Mouse (Mus musculus): ENCODE data around the gene Ankrd13d.
A peak's percentile ranks its signal among the peaks of the same experiment; 100 is the strongest.

The Ankrd13d gene

DNA sequence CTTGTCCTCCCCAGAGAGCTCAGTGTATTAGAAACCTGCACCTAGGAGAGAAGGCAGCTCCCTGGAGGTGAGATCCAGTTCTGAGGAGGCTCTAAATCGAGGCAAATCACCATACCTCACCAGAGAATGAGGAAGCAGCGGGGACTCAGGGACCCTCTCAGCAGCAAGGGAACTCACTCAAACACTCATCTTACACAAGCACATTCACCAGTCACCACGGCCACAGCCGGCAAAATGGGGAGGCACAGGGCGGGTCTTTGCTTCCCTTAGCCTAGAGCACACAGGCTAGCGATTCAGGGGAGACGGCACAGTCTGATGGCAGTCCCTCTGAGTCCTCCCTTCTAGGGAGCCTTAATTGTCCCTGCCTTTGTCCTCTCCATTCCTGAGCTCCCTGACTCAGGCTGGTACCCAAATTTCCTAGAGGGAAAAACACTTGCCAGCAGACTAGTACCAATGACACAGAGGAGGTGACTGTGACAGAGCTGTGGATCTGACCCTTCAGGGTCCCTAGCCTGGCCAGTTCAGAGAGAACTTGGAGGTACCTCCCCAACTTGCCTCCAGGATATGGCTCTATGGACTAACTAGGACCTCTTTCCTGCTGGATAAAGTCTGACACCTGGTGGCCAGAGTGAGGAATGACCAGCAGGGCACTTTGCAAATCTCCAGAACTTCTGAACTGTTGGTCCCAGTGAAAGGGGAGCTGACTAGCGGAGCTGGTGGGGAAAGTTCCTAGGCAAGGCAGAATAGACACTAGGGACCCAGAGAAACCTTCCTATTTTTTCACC, 54.9 kb downstream of the Ankrd13d start:
- DNase-seq (ENCODE audit: inconsistent ontology term), result peak; percentile 83

DNA sequence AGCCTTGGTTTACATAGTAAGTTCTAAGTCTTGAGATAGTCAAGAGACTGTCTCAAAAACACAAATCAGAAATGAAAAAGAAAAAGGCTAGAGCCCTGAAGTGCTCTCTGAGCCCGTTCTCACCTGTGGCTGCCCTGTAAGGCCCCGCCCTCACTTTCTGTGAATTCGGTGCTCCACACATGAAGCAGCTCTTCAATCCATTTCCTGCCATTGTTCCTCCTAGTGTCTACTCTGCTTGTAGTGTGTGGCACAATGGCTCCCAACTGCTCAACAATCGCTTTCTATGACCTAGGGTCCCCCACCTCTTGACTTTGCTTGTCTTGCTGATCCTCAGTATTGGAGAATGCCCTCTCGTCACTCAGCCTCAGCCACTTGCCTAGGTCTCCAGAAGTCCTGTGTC, 55.5 kb downstream of the Ankrd13d start:
- DNase-seq (ENCODE audit: inconsistent ontology term), result no peak

DNA sequence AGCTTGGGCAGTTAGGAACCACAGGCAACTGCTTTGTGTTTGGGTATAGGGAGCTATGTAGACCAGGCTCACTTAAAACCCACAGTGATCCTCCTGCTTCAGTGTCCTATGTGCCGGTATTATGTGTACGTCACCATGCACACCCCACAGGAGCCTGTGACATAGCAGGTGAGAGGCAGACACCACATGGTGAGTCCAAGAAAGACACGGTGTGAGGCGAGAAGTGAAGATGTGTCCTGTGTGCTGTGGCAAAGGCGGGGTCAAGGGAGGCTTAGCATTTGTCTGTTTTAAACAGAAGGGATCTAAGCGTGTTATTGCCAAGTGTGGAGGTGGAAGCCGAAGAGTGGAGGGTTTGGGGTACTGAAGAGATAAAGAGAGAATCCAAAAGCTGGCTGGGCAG, 56.2 kb downstream of the Ankrd13d start:
- DNase-seq (ENCODE audit: inconsistent ontology term), result no peak

DNA sequence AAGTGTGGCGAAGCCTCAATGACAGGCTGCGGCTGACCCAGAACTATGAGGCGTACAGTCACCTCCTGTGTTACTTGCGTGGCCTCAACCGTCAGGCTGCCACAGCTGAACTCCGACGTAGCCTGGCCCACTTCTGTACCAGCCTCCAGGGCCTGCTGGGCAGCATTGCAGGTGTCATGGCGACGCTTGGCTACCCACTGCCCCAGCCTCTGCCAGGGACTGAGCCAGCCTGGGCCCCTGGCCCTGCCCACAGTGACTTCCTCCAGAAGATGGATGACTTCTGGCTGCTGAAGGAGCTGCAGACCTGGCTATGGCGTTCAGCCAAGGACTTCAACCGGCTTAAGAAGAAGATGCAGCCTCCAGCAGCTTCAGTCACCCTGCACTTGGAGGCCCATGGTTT, 60.8 kb downstream of the Ankrd13d start:
- DNase-seq (ENCODE audit: inconsistent ontology term), result no peak

DNA sequence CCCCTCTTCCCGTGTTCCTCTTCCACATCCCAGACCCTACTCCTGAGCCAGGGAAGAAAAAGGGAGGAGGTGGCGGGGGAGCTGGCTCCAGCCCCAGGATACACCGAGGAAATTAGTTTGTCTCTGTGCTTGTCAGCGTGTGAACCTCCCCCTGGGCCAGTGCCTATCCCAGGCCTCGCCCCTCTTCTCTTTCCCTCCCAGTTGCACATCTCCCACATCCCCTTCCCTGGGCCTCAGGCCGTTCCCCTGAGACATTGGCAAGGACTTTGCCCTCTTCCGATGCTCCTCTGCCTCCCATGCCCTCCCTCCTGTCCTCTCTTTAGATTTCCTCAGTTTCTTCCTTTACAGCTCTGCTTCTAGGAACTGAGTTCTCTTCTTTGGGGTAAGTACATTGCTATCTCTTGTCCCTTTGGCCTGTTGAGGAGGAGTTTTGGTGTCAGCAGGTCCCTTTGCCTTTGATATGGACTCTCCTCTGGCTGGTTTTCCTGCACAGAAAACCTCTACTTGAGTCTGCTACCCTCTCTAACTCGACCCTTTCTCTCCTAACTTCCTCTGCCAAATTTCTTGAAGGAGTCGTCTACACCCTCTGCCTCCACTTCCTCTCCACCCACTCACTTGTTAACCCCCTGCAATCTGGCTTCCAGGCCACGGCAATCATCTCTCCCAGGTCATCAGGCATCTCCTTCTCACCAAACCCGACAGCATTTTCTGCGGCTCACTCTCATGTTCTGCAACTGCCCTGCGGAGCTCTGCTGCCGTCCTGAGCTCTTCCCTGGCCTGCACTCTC, 61.8 kb downstream of the Ankrd13d start:
- DNase-seq (ENCODE audit: inconsistent ontology term), result no peak

DNA sequence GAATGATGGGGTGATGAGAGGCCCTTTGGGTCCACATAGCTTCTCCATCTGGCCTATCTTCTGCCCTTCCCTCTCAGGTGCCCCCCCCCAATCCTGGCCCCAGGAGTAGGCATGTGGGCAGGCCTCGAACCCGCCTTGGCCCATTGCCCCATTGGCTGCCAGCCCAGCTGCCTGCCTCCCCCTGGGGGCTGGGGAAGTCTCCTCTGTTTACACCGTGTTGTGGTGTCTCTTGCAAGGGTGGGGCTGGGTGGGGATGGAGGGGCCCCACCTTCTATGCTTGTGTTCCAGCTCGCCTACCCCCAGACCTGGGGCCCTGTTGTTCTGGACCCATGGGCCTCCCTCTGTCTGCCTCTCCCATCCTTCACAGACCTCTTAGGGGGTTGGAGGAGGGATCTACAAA, 62.5 kb downstream of the Ankrd13d start:
- no peak for DNase-seq (ENCODE audit: inconsistent ontology term)
